Mouse (Mus musculus): Measurements from ENCODE around the gene Bhlhe40. TPM values are rescaled to one million over a fixed set of nuclear protein-coding genes. Genes with fewer than 3 reads are reported as not detected.

The Bhlhe40 gene
- total RNA-seq, 2 experiments from 2014 or later, result 47.6 to 58.7 TPM

- DNase-seq (ENCODE audit: low spot score in 2 of 2), result no peak
Observed at GRCm38 (mm10) chr6:108712148-108712547, 51.7 kb downstream of the Bhlhe40 start.

GRCm38 (mm10) chr6:108713175-108713974 is 52.9 kb downstream of the Bhlhe40 start:
- no peak for DNase-seq (ENCODE audit: low spot score in 2 of 2)

Other genes with a start within 250 kb of the Bhlhe40 start
- 100 to 1,000 TPM; 188 to 200 TPM for gene Arl8b, start 122.5 kb downstream of the Bhlhe40 start, total RNA-seq (2021)
- gene Edem1, start 168.0 kb downstream of the Bhlhe40 start, total RNA-seq (2021), result 10 to 100 TPM; 19.6 to 28.9 TPM

All from layer of hippocampus, postnatal 14 days (tissue).